Mouse (Mus musculus) heart, adult 2 months (tissue): ENCODE measurements around the gene Pi4kb. TPM values are rescaled to one million over a fixed set of nuclear protein-coding genes. Genes with fewer than 3 reads are reported as not detected.
"Not testable (repeated sequence)": the region's sequence is repeated elsewhere in the genome, so short reads cannot be mapped to it uniquely, and the experiment has no call there.

Source experiments
- DNase-seq, 2 experiments: peaks; one replicate each; pipeline ENCODE4 v3.0.0; 2021
- H3K27ac ChIP-seq: fragments of 200-600 bp; 2 replicates; pipeline ENCODE4 v1.8.1; 2022
- H3K27me3 ChIP-seq: fragments of 200-500 bp; 2 replicates; pipeline ENCODE4 v1.6.1; 2012; ENCODE audit warnings: mild to moderate bottlenecking, low read length, inconsistent platforms, mixed read lengths; ENCODE audit not compliant: control insufficient read depth, insufficient read depth
- H3K36me3 ChIP-seq: fragments of 200-500 bp; 2 replicates; pipeline ENCODE4 v1.6.1; 2012; ENCODE audit warnings: low read length, inconsistent platforms; ENCODE audit not compliant: control insufficient read depth, insufficient read depth
- H3K4me1 ChIP-seq: fragments of 200-500 bp; 2 replicates; pipeline ENCODE4 v1.6.1; 2011; ENCODE audit warnings: low read length; ENCODE audit not compliant: control insufficient read depth, insufficient read depth
- H3K4me3 ChIP-seq: fragments of 200-600 bp; 2 replicates; pipeline ENCODE4 v1.8.1; 2022
- H3K79me2 ChIP-seq: fragments of 200-500 bp; replicated peaks from 2 replicates; pipeline ENCODE4 v1.6.1; 2012; ENCODE audit warnings: mild to moderate bottlenecking, inconsistent platforms, low read length, moderate library complexity, mixed read lengths; ENCODE audit not compliant: control insufficient read depth, insufficient read depth
- H3K9ac ChIP-seq: fragments of 200-500 bp; 2 replicates; pipeline ENCODE4 v1.6.1; 2012; ENCODE audit warnings: low read depth, mild to moderate bottlenecking, control low read depth, inconsistent platforms, low read length, mixed read lengths
- CTCF ChIP-seq: fragments of 200-600 bp; IDR thresholded peaks from 2 replicates; pipeline ENCODE4 v1.8.1; 2022; ENCODE audit warnings: antibody characterized with exemption, mild to moderate bottlenecking, moderate library complexity
- EP300 ChIP-seq: fragments of 200-500 bp; IDR thresholded peaks from 2 replicates; pipeline ENCODE4 v1.6.1; 2011; ENCODE audit warnings: low read depth, low read length, control low read depth; ENCODE audit not compliant: insufficient read depth
- POLR2A ChIP-seq: fragments of 200-500 bp; IDR thresholded peaks from 2 replicates; pipeline ENCODE4 v1.6.1; 2011; ENCODE audit warnings: mild to moderate bottlenecking, low read depth, low read length, control low read depth; ENCODE audit not compliant: insufficient read depth
- WGBS: fragments of 180-500 bp; shearing (Covaris S2); methylation state at CpG from one replicate; pipeline ENCODE4 v1.1.7; 2018; 5-methylcytosine and 5-hydroxymethylcytosine counted together
- intact Hi-C: fragments of 180-260 bp; cut with DNase I; formaldehyde crosslinking; loops from one replicate; pipeline ENCODE4 v1.15.1; 2025
- long read RNA-seq: library from polyadenylated mRNA; stranded (forward); transcript quantifications from one replicate; pipeline ENCODE4 v2.0.0, GENCODE M21; 2021
- polyA plus RNA-seq: library from polyadenylated mRNA; depleted of rRNA; stranded (reverse); fragments of >200 nt; gene quantifications from 2 replicates; pipeline ENCODE4 v1.2.3, GENCODE M21; 2012; rRNA removed
- total RNA-seq, 2 experiments: library from RNA; stranded (reverse); gene quantifications; 2 replicates each; pipeline ENCODE4 v1.2.3; 2021

The Pi4kb gene
- 10 to 100 TPM; 25.8 to 29.5 TPM for total RNA-seq
- polyA plus RNA-seq, result 18.7 and 28.7 TPM in 2 replicates
- long read RNA-seq, transcript Pi4kb-201 (11 exons, 3,692 nt), result major isoform, 7 of 10 reads
- long read RNA-seq, partial matches to known transcripts, result 0 of 10 reads
- long read RNA-seq, other reads (novel, unspliced or antisense), result 1 of 10 reads

GRCm38 (mm10) chr3:94974528-94975422 is at the start of gene Pi4kb:
TSS of gene Pi4kb (plus strand) at chr3:94974731.
- no peaks in the 10 kb centered on the region for H3K27me3 ChIP-seq
- TF ChIP-seq POLR2A (peak; percentile 87), EP300 (peak; percentile 70; the same call in 1 of the 2 replicates), CTCF (peak; percentile 48)
- under 1% methylated on average over 57 of the region's 57 CpGs for WGBS

GRCm38 (mm10) chr3:94926301-94926736 is 48.2 kb upstream of the Pi4kb start:
- 41% methylated on average over 4 of the region's 4 CpGs for WGBS
- H3K27ac ChIP-seq, intact Hi-C loops, H3K79me2 ChIP-seq, DNase-seq, H3K36me3 ChIP-seq, H3K4me3 ChIP-seq, H3K9ac ChIP-seq, H3K4me1 ChIP-seq, H3K27me3 ChIP-seq: not testable (repeated sequence)

More at GRCm38 (mm10) chr3:94974528-94975422, at the start of gene Pi4kb:
- Histone ChIP-seq H3K27ac (peak within 1 kb of the TSS; percentile 92), H3K4me3 (peak within 1 kb of the TSS; percentile 80), H3K36me3 (peaks cover 14% of the 10 kb centered on the region), H3K4me1 (peaks cover 3% of the 10 kb centered on the region), H3K9ac (peak within 1 kb of the TSS; percentile 97), H3K79me2 (peaks cover 5% of the 10 kb centered on the region)
- intact Hi-C loops, result loop anchor here (1.0 to 2.0 kb wide), 3 partner anchors 11 to 22 kb away; partner anchors contain the start of gene Rfx5
- peak; percentile 90 to 91 for DNase-seq

DNA sequence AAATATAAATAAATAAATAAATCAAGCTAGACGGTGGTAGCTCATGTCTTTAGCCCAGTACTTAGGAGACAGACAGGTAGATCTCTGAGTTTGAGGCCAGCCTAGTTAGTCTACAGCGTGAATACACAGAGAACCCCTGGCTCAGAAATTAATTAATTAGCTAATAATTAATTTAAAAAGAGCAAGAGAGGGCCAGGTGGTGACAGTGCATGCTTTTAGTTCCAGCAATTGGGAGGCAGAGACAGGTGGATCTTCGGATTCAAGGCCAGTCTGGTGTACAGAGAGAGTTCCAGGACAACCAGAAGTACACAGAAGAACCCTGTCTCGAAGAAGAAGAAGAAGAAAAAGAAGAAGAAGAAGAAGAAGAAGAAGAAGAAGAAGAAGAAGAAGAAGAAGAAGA is 45.6 kb upstream of the Pi4kb start:
- H3K9ac ChIP-seq, DNase-seq, H3K27me3 ChIP-seq, H3K4me1 ChIP-seq, H3K79me2 ChIP-seq, H3K27ac ChIP-seq, H3K4me3 ChIP-seq, H3K36me3 ChIP-seq, intact Hi-C loops: not testable (repeated sequence)
- 93% methylated on average over 4 of the region's 4 CpGs for WGBS

DNA sequence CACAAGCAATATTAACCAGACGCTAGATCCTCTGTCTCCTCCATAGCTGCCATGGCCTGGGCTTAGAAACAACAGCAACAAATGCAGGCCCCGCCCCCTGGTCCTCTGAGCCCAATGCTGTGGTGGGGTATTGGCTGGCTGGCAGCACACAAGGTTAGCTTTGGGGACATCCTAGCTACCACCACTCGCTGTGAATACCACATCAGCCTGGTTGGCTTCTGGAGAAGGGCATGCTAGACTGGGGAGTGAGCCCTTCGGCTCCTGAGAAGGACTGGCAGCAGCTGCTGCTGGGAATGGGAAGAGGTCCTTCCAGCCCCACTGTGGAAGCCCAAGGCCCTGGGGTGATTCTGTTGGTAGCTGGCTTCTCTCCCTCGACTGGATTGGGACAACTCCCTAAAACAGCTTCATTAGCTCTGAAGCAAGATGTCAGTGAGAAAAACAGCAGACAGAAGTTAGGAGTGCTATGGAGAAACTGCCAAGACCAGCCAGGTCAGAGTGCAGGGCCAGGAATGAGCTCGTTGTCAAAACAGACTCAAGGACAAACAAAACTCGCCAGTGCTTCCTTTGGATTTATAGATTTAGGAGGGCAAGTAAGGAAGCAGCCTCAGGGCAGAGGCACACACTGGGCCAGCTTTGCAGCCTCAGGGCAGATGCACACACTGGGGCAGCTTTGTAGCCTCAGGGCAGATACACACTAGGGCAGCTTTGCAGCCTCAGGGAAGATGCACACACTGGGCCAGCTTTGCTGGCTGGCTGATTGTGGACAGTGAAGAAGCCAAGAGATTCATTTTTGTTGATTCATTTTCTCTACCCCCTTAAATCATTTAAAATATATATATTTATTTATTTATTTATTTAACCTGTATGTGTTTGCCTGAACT is 43.9 kb upstream of the Pi4kb start:
- H3K27me3 ChIP-seq, H3K4me3 ChIP-seq, H3K79me2 ChIP-seq, H3K36me3 ChIP-seq, H3K9ac ChIP-seq: not testable (repeated sequence)
- H3K27ac ChIP-seq, result peak overlapping the region; percentile 36
- 33% methylated on average over 7 of the region's 7 CpGs for WGBS
- DNase-seq, result peak; percentile 56 to 57
- peaks cover 10% of the 10 kb centered on the region for H3K4me1 ChIP-seq
- intact Hi-C loops, result loop anchor here (5.0 kb wide), 1 partner anchor 238 kb away; the partner anchor contains the start of gene Selenbp2

- H3K9ac ChIP-seq, H3K36me3 ChIP-seq, DNase-seq, H3K4me3 ChIP-seq, H3K79me2 ChIP-seq, H3K27me3 ChIP-seq, H3K27ac ChIP-seq: not testable (repeated sequence)
- H3K4me1 ChIP-seq, result peaks cover 13% of the 10 kb centered on the region
- WGBS, result 88% methylated on average over 10 of the region's 10 CpGs
- intact Hi-C loops, result loop anchor here (5.0 kb wide), 1 partner anchor 239 kb away; the partner anchor contains the start of gene Selenbp2
These were observed 43.0 kb upstream of the Pi4kb start for GRCm38 (mm10) chr3:94931427-94932082.

DNA sequence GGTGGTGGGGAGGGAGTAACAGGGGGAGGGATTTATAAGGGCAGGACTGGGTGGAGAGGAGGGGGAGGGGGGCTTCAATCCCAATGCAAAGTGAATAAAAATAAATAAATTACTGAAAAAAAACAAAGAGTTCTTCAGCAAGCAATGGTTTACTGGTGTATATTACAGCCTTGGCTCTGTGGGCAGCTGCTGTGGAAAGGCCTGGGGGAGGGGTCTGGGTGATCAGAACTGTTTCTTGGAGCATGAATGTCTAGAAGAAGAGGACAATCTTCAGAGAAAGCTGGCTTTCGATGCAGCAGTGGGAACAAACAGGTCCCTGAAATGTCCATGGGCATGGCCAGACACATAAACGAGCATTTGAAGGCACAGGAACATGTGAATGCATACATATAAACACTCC is 42.3 kb upstream of the Pi4kb start:
- H3K4me3 ChIP-seq, DNase-seq, H3K79me2 ChIP-seq, H3K36me3 ChIP-seq, H3K27me3 ChIP-seq, H3K9ac ChIP-seq: not testable (repeated sequence)
- Histone ChIP-seq H3K27ac (peak overlapping the region; percentile 96), H3K4me1 (peaks cover 13% of the 10 kb centered on the region)
- intact Hi-C loops, result loop anchor here (5.0 kb wide), 1 partner anchor 240 kb away; the partner anchor contains the start of gene Selenbp2
- 50% methylated on average over 2 of the region's 2 CpGs for WGBS
